ENCODE assay signal across 7 mouse cellular contexts in the genomic region with DNA sequence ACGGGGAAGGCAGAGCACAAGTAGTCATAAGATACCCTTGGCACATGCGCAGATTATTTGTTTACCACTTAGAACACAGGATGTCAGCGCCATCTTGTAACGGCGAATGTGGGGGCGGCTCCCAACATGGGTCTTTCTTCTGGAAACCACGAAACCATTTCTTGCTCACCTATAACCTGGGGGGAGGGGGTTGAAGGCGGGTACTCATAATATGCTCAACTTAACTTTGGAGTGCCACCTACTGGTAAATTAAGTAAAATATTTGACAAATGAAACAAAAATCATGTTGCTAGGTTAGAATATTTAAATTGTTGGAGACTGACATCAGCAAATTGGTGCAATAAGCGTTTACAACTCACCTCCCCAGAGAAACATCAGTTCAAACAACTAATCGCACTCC. TPM values are rescaled to one million over a fixed set of nuclear protein-coding genes. Genes with fewer than 3 reads are reported as not detected.
DNase-seq lines count a peak whose midpoint lies in the region; ATAC-seq and TF ChIP-seq lines count a peak whose summit lies in the region.
"Not testable (repeated sequence)": the region's sequence is repeated elsewhere in the genome, so short reads cannot be mapped to it uniquely, and the experiment has no call there.

No protein-coding gene starts in this region.

- not testable (repeated sequence) for H3K4me1 ChIP-seq in thymus, adult 2 months (replicated peaks; ENCODE audit: control insufficient read depth, insufficient read depth, low read length)

- not testable (repeated sequence) for H3K36me3 ChIP-seq in thymus, adult 2 months (ENCODE audit: control insufficient read depth, insufficient read depth, low read length)

- H3K27ac ChIP-seq in thymus, adult 2 months (ENCODE audit: control insufficient read depth, insufficient read depth, low read length): not testable (repeated sequence)

- peak; percentile 100 for ATAC-seq in inflammation-experienced regulatory T-cells, adult 6 months

- whole genome bisulfite sequencing in thymus, adult 2 months: 46% methylated on average over 9 of the region's 10 CpGs

- H3K4me3 ChIP-seq in thymus, adult 2 months (ENCODE audit: control insufficient read depth, insufficient read depth, low read length): not testable (repeated sequence)

- TF ChIP-seq POLR2A in thymus, adult 2 months (IDR thresholded peaks at IDR 0.05; ENCODE audit: control insufficient read depth, extremely low read depth, insufficient read depth, low read length, poor library complexity): not testable (repeated sequence)

- TF ChIP-seq CTCF in thymus, adult 2 months (IDR thresholded peaks at IDR 0.05; ENCODE audit: borderline replicate concordance, control insufficient read depth, extremely low read depth, insufficient read depth, low read length, poor library complexity): not testable (repeated sequence)

- DNase-seq in CD4-positive, CD25-positive, alpha-beta regulatory T cell, adult 2 months (ENCODE audit: low read depth, low spot score): peak; percentile 90
- peak; percentile 5 for DNase-seq in MEL-GATA-1-ER (ENCODE audit: extremely low read depth, low read depth)
- DNase-seq in cerebellum, postnatal 14 days: peak; percentile 26
- DNase-seq in spleen, adult 12 weeks (ENCODE audit: low spot score): peak; percentile 5
- peak; percentile 45 for DNase-seq in thymus, adult 2 months
- DNase-seq in thymus, postnatal 36 days: peak; percentile 45 to 71

- not testable (repeated sequence) for H3K27me3 ChIP-seq in thymus, adult 2 months (ENCODE audit: control insufficient read depth, insufficient read depth, low read length)

RNA-seq across cellular contexts. Expression of gene Cnot2, which starts 31.9 kb away (rescaled TPM):
- 100 to 1,000 TPM in 1 of 3 experiments, 10 to 100 TPM in 2; 73.2 to 103 (median 86.4) TPM for polyA plus RNA-seq in inflammation-experienced regulatory T-cells, adult 6 months (2017; shearing (Covaris generic))
- polyA plus RNA-seq in thymus, adult 2 months (2012; rRNA removed): 103 and 114 TPM in 2 replicates

Comparison
In these comparisons a context has a peak if more than half of its experiments do, and no peak if none do; other contexts are left out.
1. DNase-seq: peak in every context shown above with its lines; median percentile 90 in CD4-positive, CD25-positive, alpha-beta regulatory T cell, adult 2 months; 58 in thymus, postnatal 36 days; 45 in thymus, adult 2 months; 26 in cerebellum, postnatal 14 days; 5 in MEL-GATA-1-ER; 5 in spleen, adult 12 weeks.